Mouse (Mus musculus): ENCODE measurements around the gene Olfr1509.

DNA sequence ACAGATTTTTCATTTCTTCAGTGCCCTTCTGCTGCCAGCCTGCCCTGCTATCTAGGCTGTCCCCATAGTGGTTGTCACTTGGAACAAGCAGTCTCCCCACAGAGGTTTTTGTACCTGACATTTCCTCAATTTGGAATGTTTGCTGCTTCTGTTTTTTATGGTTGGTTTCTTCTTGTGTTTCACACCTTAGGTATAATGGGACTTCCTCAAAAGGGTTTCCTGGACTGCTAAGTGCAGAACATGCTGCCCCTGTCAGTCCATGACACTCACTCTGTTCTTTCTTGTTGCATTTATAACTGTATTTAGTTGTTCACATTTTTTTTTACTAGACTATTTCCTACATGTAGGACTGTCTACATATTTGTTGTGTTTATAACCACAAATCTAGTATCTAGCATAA lies 19.1 kb downstream of the Olfr1509 start:
- TF ChIP-seq CTCF (IDR thresholded peaks at IDR 0.05; ENCODE audit: low read depth, low read length): no peak
- no peak for TF ChIP-seq GATA1 (IDR thresholded peaks at IDR 0.05; ENCODE audit: borderline replicate concordance, low read length)
- no peak for TF ChIP-seq TAL1 (conservative IDR thresholded peaks at IDR 0.05; ENCODE audit: low read depth, low read length)
- TF ChIP-seq POLR2AphosphoS5 (IDR thresholded peaks at IDR 0.05; ENCODE audit: insufficient replicate concordance, low read depth, low read length): no peak

Measured in G1E (cell line).